Mouse (Mus musculus) cortical plate, adult 2 months (tissue): Measurements from ENCODE around the gene Terf2ip.

Experiments used
- CTCF ChIP-seq: fragments of 200-500 bp; IDR thresholded peaks from 2 replicates; pipeline ENCODE4 v1.5.1; 2011; ENCODE audit warnings: mild to moderate bottlenecking, control low read depth, low read length; ENCODE audit not compliant: insufficient read depth; ENCODE audit errors: extremely low read depth
- POLR2A ChIP-seq: fragments of 200-500 bp; IDR thresholded peaks from 2 replicates; pipeline ENCODE4 v1.6.1; 2011; ENCODE audit warnings: mild to moderate bottlenecking, low read length, control low read depth; ENCODE audit not compliant: insufficient read depth; ENCODE audit errors: extremely low read depth

GRCm38 (mm10) chr8:112014936-112015335 is 3.7 kb downstream of the Terf2ip start, which contains the start of gene Gm6793:
- TF ChIP-seq CTCF: no peak
- TF ChIP-seq POLR2A: no peak
